Comparison of ENCODE assay signal across 25 mouse cellular contexts in genomic region chr2:119292852-119293251, GRCm38 (mm10). TPM values are rescaled to one million over a fixed set of nuclear protein-coding genes. Genes with fewer than 3 reads are reported as not detected.
A peak's percentile ranks its signal among the peaks of the same experiment; 100 is the strongest.
DNase-seq lines count a peak whose midpoint lies in the region; ATAC-seq lines count a peak whose summit lies in the region.
"Had no signal": no experiment of that assay in that cellular context is flagged by ENCODE, and none has a peak within 500 bp of the region (broad histone marks: within the 10 kb centered on the region; RNA-seq: fewer than 3 reads in every experiment).

No protein-coding gene starts in this region.

- DNase-seq in adrenal gland, postnatal 36 days: peak; percentile 47 to 51
- DNase-seq in adrenal gland, postnatal 25 days: no peak
- peak; percentile 90 for DNase-seq in brain, adult 2 months (ENCODE audit: low read depth, low spot score)
- DNase-seq in cerebellum, adult 8-10 months: peak; percentile 80
- DNase-seq in cerebellum, postnatal 36 days: peak; percentile 71 to 78
- no peak for DNase-seq in gastrocnemius, postnatal 10 days
- DNase-seq: gastrocnemius, postnatal 14 days; heart, adult 18-20 months; heart, postnatal 14 days; kidney, adult 11 months; kidney, postnatal 36 days; layer of hippocampus, adult 9-11 months; liver, embryonic 13.5 days; lung, adult 2 months; lung, postnatal 14 days; right cerebral cortex, adult 18-20 months; thymus, adult 18-20 months; thymus, postnatal 4 days had no signal

- H3K4me1 ChIP-seq in neural tube, embryonic 15.5 days: peaks cover 31% of the 10 kb centered on the region

- no peak overlapping the region for H3K9ac ChIP-seq in neural tube, embryonic 15.5 days (replicated peaks)
- H3K9ac ChIP-seq: heart, embryonic 13.5 days; kidney, embryonic 15.5 days; liver, embryonic 13.5 days had no signal

- H3K27ac ChIP-seq in neural tube, embryonic 15.5 days (replicated peaks): no peak overlapping the region
- H3K27ac ChIP-seq: heart, embryonic 13.5 days; kidney, embryonic 15.5 days; liver, embryonic 13.5 days had no signal

- ATAC-seq in neural tube, embryonic 15.5 days (ENCODE audit: low FRiP score): no peak
- ATAC-seq: forebrain, embryonic 16.5 days had no signal

- H3K4me2 ChIP-seq in neural tube, embryonic 15.5 days: no peak overlapping the region
- H3K4me2 ChIP-seq: heart, embryonic 13.5 days; kidney, embryonic 15.5 days; liver, embryonic 13.5 days; midbrain, embryonic 11.5 days had no signal

- 96% methylated on average over 17 of the region's 17 CpGs for WGBS in neural tube, embryonic 15.5 days

- H3K4me3 ChIP-seq in neural tube, embryonic 15.5 days (replicated peaks): no peak overlapping the region
- H3K4me3 ChIP-seq: heart, embryonic 13.5 days; kidney, embryonic 15.5 days; liver, embryonic 13.5 days had no signal

- H3K9me3 ChIP-seq in neural tube, embryonic 15.5 days (replicated peaks): no peaks in the 10 kb centered on the region
- H3K9me3 ChIP-seq: heart, embryonic 13.5 days; kidney, embryonic 15.5 days; liver, embryonic 13.5 days had no signal

- peaks cover 69% of the 10 kb centered on the region for H3K36me3 ChIP-seq in neural tube, embryonic 15.5 days

- no peaks in the 10 kb centered on the region for H3K27me3 ChIP-seq in neural tube, embryonic 15.5 days (replicated peaks)
- H3K27me3 ChIP-seq: heart, embryonic 13.5 days; kidney, embryonic 15.5 days; liver, embryonic 13.5 days had no signal

RNA-seq across cellular contexts. Expression of gene Vps18, which starts 4.3 kb away (rescaled TPM):
- 10 to 100 TPM; 20.4 to 24.5 TPM for total RNA-seq in adrenal gland, postnatal 36 days (2021)
- total RNA-seq in adrenal gland, postnatal 25 days (2021): 18.5 and 21.1 TPM in 2 replicates
- polyA plus RNA-seq in neural tube, embryonic 15.5 days (2015; fragmentation: Nextera tagmentation; extraction: Ambion mirVana): 23.7 and 23.8 TPM in 2 replicates
- total RNA-seq in gastrocnemius, postnatal 10 days (2021): 1 to 10 TPM; 9.7 to 9.9 TPM

RNA-seq across cellular contexts. Expression of gene Rhov, which starts 21.8 kb away (rescaled TPM):
- total RNA-seq in adrenal gland, postnatal 36 days (2021): under 1 TPM; 0.36 to 0.60 TPM
- 0.49 TPM in 1 of 2 replicates, not detected in the other for total RNA-seq in adrenal gland, postnatal 25 days (2021)
- 39.5 and 46.6 TPM in 2 replicates for polyA plus RNA-seq in neural tube, embryonic 15.5 days (2015; fragmentation: Nextera tagmentation; extraction: Ambion mirVana)
- total RNA-seq in gastrocnemius, postnatal 10 days (2021): not detected
- total RNA-seq: gastrocnemius, postnatal 14 days; heart, adult 18-20 months; heart, postnatal 14 days; megakaryocyte progenitor cell, adult 5-6 weeks; MEL had no signal

RNA-seq across cellular contexts. Expression of gene Dll4, which starts 32.7 kb away (rescaled TPM):
- 10 to 100 TPM in 1 of 2 experiments, 1 to 10 TPM in 1; 7.2 to 10.6 TPM for total RNA-seq in adrenal gland, postnatal 36 days (2021)
- total RNA-seq in adrenal gland, postnatal 25 days (2021): 8.0 and 12.9 TPM in 2 replicates
- polyA plus RNA-seq in neural tube, embryonic 15.5 days (2015; fragmentation: Nextera tagmentation; extraction: Ambion mirVana): 3.9 and 10.4 TPM in 2 replicates
- 10 to 100 TPM; 12.6 to 12.9 TPM for total RNA-seq in gastrocnemius, postnatal 10 days (2021)
- total RNA-seq: MEL had no signal

RNA-seq across cellular contexts. Expression of gene Spint1, which starts 55.7 kb away (rescaled TPM):
- total RNA-seq in adrenal gland, postnatal 36 days (2021): 1 to 10 TPM; 3.4 to 3.8 TPM
- total RNA-seq in adrenal gland, postnatal 25 days (2021): 4.0 and 4.6 TPM in 2 replicates
- polyA plus RNA-seq in neural tube, embryonic 15.5 days (2015; fragmentation: Nextera tagmentation; extraction: Ambion mirVana): 0.49 and 11.0 TPM in 2 replicates
- total RNA-seq in gastrocnemius, postnatal 10 days (2021): under 1 TPM; 0.18 to 0.49 TPM
- total RNA-seq: MEL had no signal

RNA-seq across cellular contexts. Expression of gene Chac1, which starts 58.2 kb away (rescaled TPM):
- total RNA-seq in adrenal gland, postnatal 36 days (2021): 1 to 10 TPM; 4.6 to 9.3 TPM
- total RNA-seq in adrenal gland, postnatal 25 days (2021): 5.0 and 10.2 TPM in 2 replicates
- polyA plus RNA-seq in neural tube, embryonic 15.5 days (2015; fragmentation: Nextera tagmentation; extraction: Ambion mirVana): 11.3 and 12.1 TPM in 2 replicates
- total RNA-seq in gastrocnemius, postnatal 10 days (2021): 10 to 100 TPM in 1 of 2 experiments, 1 to 10 TPM in 1; 7.0 to 18.8 TPM

Comparison
In these comparisons a context has a peak if more than half of its experiments do, and no peak if none do; other contexts are left out.
1. DNase-seq: peak in adrenal gland, postnatal 36 days (2 of 2), brain, adult 2 months (single experiment), cerebellum, adult 8-10 months (single experiment) and cerebellum, postnatal 36 days (2 of 2); none in adrenal gland, postnatal 25 days (single experiment) and gastrocnemius, postnatal 10 days (single experiment).